Mouse (Mus musculus): ENCODE measurements around the gene Hist1h2bb.

Hist1h2bb gene

DNA sequence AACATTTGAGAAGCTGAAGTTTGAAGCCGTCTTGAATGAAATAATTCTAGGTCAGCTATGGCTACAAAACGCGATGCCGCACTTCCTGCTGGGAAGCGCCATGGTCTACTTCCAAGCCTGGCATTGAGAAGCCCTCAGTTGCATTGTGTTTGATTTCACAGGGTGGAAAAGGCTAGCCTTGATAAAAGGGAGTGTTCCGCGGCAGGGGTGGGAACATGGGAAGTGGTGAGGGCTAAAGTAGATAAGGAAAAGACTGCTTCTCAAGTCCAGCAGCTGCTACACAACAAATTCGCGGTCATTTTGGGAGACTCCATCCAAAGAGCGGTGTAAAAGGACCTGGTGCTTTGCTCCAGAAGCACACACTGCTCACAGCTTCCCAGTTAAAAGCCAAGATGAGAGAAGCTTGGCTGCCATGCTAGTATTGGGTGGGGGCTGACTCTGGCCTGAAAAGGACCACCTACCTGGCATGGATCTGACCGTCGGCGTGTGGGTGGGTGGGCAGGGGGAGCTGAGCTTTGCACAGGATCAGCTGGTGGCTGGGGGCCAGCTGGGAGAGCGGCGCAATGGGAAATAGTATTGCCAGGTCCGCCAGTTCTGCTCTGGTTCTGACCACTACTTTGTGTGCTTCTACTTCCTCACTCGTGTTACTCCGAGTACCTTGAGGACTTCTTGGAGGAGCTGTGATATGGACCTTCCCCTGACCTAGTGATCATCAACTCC lies 17.9 kb upstream of the Hist1h2bb start:
- no peak for DNase-seq (ENCODE audit: extremely low spot score)

DNA sequence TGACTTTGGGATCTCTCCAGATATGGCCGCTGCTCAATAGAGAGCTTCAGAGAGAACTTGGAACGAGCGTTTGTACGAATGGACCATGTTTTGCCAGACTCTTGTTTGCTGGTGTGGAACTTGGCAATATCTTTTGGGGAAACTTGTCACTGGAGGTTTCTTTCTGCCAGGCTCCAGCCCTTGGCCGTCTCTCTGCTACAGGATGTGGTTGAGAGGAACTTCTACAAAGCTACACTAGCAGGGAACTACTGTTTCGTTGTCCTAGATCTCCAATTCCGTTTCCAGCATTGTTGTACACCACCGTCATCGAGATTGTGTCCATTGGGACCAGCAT lies 17.4 kb upstream of the Hist1h2bb start:
- DNase-seq (ENCODE audit: extremely low spot score), result no peak

DNA sequence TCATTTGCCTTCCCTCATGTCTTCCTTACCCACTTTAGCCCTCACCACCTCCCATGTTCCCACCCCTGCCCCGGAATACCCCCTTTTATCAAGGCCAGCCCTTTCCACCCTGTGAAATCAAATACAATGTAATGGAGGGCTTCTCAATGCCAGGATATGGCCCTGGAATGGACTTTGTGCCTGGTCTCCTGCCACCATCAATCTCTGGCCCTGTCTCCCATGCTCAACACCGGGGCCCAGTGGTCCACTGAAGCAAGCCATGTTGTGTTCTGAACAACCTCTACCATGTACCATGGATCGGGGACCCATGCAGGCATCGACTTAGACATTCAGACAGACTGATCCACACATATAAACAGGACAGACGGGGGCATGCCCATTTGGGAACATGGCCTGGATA lies 16.8 kb upstream of the Hist1h2bb start:
- DNase-seq (ENCODE audit: extremely low spot score), result no peak

DNA sequence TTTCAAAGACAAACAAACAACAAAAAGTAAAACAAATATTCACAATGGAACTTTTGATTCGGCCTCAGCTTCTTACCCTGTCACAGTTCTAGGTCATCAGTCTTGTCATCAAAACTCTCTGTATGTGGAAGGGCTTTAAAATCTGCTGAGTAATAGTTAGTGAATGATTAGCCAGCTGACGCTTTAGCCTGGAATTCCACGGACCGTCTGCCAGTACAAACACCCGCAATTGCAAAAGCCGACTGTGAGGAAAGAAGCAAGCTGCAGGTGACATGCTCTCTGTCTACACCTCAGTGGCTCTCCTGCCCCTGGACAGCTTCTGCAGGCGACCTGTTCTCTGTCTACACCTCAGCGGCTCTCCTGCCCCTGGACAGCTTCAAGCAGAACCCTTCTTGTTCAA lies 16.1 kb upstream of the Hist1h2bb start:
- no peak for DNase-seq (ENCODE audit: extremely low spot score)

DNA sequence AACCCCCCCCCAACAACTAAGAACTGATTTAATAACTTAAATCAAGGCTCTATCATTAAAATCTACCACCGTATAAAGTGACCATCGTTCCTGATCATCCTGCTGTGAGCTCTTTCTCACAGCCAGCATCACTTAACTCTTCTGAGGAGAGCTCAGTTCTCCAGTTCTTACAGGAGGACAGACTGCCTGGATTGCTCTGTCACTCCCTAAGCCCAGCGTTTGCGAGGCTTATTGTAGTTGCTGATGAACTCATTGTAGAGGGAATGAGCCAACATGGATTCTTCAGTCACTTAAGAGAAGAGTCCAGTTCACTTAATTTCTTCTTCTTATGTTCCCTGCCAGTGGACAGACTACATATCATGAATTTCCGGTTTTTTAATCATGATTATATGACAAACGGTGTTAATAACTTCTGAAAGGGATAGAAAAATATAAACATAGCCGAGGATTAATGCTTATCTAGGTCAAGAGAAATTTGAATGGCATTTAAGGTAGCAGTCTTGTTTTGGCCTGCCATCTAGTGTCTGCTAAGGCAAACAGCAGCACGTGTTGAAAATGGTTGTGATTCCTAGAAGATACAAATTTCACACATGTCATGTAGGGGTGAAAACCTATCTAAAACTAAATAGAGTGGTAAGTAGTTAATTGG lies 14.3 kb upstream of the Hist1h2bb start:
- no peak for DNase-seq (ENCODE audit: extremely low spot score)

DNA sequence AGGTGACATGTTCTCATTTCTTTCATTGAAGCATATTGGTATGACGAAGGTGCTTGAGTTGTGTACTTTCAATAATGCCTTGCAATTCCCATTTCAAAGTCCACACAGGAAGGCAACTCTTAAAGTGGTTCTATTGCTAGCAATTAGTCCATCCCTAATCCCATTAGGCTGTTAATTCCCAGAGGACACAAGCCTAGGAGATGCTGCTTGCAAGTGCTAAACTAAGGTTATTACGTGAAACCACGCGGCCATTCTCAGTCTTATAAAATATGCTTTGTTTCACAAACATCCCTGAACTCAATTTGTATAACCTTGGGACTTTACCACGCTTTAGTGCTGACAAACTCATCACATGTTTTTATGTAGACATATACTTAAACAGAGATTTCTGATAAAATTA lies 9.4 kb upstream of the Hist1h2bb start:
- no peak for DNase-seq (ENCODE audit: extremely low spot score)

DNA sequence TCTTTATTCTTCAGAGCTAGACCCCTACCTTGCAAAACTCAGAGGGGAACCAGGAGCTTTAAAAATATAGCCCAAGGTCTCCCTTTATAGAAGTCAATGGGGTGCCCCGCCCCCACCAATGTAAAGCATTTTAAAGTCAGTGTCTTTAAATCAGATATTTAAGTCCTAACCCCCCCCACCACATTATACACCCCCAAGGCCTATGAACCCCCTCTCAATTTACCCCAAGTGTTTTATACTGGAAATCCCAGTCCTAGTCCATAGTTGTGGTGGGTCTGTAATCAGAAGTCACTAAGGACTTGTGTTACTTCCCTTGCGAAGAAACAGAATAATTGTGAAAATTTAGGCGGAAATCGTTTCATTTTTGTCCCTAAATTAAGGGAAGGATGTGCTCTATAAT lies 8.5 kb upstream of the Hist1h2bb start:
- DNase-seq (ENCODE audit: extremely low spot score), result peak; percentile 58

DNA sequence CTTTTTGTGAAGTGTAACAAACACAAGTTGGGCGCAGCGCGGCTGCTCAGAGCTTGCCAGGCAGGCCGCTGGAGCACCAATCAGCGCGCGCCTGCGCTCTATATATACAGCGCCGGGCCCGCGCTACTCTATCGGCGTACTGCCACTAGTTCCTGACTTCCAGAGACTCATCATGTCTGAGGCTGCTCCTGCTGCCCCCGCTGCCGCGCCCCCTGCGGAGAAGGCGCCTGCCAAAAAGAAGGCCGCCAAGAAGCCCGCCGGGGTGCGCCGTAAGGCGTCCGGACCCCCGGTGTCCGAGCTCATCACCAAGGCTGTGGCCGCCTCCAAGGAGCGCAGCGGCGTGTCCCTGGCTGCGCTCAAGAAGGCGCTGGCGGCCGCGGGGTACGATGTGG lies 7.9 kb upstream of the Hist1h2bb start, which contains the start of gene Hist1h1c:
Gene Hist1h1c, plus strand, starts transcription at position 132 of the 392 bp plus-strand sequence.
- DNase-seq (ENCODE audit: extremely low spot score), result peak; percentile 97

DNA sequence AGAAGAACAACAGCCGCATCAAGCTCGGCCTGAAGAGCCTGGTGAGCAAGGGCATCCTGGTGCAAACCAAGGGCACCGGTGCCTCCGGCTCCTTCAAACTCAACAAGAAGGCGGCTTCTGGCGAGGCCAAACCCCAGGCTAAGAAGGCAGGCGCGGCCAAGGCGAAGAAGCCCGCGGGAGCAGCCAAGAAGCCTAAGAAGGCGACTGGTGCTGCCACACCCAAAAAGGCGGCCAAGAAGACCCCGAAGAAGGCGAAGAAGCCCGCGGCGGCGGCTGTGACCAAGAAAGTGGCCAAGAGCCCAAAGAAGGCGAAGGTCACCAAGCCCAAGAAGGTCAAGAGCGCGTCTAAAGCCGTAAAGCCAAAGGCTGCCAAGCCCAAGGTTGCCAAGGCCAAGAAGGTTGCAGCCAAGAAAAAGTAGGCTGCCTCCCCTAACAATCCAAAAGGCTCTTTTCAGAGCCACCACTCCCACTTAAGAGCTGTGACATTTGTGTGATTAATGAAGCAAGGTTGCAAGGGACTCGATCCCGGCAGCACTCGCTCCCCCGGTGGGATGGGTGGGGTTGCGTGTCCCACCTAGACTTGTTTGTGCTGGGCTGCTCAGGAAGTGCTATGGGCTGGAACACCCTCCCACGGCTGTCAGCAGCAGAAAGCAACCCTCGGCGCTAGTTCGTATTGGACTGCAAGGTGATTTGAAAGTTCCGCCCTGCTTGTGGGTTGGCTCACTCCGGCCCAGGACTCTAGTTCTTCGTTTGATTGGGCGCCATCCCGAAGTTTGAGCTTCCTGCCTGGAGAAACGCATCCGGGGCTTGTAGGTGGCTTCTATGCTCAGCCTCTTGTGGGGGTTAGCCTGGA lies 7.2 kb upstream of the Hist1h2bb start:
- DNase-seq (ENCODE audit: extremely low spot score), result peak; percentile 95

DNA sequence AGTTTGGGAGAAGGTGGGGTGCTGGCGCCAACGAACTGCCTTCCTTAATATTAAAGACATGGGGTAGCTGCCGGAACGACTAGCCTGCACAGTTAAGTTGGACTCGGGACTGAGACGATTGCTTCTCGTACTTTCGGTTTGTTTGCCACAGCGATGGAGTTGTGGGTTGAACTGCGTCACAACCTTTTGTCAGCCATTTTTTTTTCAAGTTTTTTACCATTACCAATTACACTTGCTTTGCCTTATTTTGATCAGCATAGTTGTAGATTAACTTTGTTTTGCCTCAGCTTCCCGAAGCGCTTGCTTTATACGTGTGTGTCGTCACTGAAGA lies 6.6 kb upstream of the Hist1h2bb start:
- DNase-seq (ENCODE audit: extremely low spot score), result no peak

DNA sequence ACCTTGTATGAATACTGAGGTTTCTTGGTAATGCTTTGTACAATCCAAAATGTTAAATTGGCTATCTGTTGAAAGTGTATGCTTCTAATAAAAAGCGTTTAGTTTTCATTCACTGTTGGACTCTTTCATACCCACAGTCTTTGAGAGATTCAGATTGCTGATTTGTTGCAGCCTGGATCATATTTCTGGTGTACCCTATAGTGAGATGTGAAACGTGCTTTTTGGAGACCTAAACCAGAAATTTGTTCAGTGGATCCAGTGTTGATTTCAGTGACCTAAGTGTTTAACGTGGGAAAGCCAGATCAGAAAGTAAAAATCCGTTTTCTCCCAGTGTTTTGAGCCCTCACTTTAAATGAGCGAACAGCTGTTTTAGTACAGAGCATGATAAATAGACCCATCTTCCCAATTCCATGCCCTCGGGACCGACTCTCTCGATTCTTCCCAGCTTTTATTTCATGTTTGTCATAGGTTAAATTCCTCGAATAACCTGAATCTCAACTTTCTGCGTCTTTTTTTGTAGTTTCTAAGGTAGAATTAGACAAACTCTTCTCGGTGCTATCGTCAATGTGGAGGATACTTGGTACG lies 6.2 kb upstream of the Hist1h2bb start:
- no peak for DNase-seq (ENCODE audit: extremely low spot score)

DNA sequence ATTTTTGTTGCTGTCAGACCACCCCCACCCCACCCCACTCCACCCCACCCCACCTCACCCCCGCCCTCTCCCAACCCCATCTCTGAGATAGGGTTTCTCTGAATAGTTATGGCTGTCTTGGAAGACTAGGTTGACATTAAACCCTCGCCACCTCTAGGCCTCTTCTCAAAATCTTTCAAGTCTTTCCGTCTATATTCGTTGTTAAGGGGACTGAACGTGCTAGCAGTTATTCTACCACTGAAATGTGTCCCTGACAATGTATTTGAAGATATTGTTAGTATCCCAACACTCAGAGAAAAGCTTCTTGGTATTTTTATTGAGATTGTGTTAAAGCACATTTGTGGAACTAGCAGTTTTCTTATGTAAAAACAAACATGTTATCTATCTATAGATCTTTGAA lies 5.6 kb upstream of the Hist1h2bb start:
- DNase-seq (ENCODE audit: extremely low spot score), result no peak

DNA sequence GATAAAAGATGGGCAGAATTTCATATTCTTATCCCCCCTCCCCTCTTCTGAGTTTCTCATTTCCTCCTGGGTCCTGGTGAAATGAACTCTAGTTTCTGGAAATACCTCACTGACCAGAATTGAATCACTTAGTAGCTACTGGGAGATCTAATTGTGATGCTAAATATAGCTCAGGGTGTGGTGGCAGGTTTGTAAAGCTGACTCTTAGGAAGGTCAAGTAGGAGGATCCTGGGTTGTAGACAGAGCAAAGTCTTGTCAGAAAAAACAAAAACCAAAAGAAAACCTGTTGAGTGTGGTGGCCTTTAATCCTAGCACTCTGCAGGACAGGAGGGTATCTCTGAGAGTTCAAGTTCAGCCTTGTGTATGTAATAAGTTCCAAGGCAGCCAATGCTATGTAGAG lies 4.5 kb upstream of the Hist1h2bb start:
- no peak for DNase-seq (ENCODE audit: extremely low spot score)

DNA sequence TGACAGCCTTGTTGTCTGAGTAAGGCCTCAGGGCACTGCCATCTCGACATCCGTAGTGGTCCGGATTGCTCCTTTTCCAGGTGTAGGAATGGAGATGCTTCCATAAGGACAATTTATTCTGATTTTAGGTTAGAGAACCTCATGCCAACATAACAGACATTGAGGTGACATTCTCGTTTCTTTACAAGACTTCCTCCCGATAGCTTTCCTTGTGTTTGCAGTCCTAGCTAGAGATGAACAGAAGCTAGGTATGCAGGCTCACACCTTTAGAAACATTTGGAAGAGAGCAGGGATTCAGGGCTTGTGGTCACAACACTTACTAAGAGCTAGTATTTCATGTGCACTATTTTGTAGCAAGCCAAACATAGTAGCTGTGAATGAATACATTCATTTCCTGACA lies 3.3 kb upstream of the Hist1h2bb start:
- DNase-seq (ENCODE audit: extremely low spot score), result peak; percentile 38

DNA sequence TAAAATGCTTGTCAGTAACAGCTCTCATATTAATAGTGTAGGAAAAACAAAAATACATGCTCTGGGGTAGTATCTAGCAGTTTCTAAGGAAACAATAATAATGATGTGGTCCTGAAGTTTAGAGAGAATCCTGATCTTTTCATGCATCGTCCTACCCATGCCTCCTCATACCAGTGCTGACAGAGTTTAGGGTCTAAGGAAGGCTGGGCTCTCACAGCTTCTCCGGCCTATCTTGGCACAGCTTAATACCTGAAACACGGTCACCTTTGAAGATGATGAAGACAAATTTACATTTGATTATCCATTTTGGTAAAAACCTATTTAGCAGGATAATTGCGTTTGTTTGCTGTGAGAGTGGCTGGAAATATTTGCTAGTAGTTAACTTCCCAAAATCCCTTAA lies 2.6 kb upstream of the Hist1h2bb start:
- DNase-seq (ENCODE audit: extremely low spot score), result peak; percentile 62

DNA sequence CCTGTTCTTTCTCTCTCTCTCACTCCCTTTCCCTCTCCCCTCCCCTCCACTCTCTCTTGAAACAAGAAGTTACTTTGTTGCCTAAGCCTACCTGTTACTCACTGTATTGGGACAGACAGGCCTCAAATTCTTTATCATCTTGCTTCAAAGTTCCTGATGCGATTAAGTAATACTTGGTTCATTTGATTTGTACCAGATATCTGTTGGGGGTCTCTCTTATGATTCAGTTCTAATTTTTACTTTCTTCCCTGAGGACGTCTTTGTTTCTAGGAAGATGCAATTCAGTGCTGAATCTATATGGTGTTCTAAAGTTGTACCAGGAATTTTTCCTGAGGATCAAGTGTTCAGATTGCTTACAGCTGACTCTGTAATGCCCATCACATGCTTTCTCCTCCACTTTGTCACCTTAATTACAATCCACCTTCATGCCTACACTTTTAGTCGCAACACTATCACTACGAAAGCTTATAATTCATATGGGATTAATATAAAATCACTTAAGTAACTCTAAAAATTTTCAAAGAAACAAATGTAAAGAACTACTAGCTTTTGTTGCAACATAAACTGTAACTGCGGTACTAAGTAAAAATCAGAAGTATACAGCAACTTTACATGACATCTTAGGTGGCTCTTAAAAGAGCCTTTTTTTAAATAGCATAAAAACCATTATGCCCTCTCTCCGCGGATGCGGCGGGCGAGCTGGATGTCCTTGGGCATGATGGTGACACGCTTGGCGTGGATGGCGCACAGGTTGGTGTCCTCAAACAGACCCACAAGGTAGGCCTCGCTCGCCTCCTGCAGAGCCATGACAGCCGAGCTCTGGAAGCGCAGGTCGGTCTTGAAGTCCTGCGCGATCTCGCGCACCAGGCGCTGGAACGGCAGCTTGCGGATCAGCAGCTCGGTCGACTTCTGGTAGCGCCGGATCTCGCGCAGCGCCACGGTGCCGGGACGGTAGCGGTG lies 1.8 kb upstream of the Hist1h2bb start:
- DNase-seq (ENCODE audit: extremely low spot score), result peak; percentile 80

DNA sequence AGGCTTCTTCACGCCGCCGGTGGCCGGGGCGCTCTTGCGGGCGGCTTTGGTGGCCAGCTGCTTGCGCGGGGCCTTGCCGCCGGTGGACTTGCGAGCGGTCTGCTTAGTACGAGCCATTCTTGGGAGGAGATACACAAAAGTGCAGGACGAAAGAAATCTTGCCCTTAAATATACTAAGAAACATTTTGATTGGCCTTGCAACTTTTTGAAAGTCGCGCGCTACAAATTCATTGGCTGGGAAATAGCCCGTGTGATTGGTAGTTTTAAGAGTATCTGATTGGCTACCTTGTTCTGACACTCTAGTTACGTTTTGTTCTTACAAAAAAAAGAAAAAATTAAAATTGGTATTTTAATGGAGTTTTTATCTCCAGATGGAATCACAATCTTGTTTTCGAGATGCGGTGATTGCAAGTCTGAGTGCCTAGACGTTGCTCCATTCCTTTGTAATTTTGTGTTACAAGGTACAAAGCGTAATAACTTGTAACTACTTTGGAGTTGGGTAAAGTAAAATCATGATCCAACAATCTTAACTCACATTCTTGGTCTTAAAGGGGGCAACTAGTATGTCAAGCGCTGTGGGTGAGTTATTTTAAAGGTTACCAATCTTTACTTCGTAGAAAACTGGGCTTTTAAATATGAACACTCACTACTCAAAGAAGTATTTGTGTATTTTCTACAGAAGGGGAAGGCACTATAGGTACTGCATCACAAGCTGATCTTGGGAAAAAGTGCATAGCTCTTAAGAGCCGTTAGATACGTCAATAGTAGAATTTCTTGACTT lies 963 bp upstream of the Hist1h2bb start, which contains the start of gene Hist1h3c:
Gene Hist1h3c, minus strand, starts transcription at position 222 of the 781 bp plus-strand sequence.
- DNase-seq (ENCODE audit: extremely low spot score), result peak; percentile 91

DNA sequence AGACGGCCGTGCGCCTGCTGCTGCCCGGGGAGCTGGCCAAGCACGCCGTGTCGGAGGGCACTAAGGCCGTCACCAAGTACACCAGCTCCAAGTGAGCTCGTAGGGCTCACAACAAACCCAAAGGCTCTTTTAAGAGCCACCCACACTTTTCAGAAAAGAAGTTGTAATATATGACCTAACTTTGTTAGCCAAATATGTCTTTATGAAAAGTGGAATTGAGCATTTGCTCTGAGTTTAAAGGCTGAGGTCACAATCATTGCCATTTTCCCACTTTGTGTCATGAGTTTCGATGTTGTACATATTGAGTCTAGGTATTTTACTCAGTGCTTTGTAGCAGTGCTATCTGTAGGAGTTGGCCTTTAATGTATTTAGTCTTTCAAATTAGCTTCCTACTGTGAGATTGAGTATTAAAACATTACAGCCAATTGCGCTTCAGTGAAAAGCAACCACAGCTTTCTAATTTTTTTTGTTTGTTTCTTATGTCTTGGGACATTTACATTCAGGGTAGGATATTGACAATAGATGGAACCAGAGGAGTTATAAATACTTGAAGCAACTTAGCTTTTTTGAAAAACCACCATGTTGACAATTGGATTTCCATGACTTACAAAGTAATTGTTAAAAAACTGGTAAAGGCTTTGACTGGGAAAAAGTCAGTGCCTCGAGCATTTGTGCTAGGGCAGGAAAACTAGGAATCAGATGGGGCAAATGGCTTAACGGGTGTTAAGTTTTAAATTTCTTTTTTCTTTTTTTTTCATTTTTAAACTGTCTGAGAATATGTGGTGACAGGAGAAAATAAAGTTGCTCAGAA lies 752 bp downstream of the Hist1h2bb start:
- DNase-seq (ENCODE audit: extremely low spot score), result peak; percentile 72

DNA sequence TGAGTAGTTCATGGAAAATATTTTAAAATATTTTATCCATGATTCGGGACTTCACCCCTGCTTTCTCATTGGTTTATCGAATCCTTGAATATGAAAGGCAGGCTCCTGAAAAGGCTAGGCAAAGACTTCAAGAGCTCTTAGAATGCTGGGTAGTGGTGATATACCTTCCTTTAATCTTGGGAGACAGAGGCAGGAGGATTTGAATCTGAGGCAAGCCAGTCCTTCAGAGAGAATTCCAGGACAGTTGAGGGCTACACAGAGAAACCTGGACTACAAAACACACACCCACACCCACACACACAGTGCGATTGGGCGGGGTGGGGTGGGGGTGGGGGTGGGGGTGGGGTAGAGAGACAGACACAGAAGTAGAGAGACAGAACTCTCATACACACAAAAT lies 1.4 kb downstream of the Hist1h2bb start:
- peak; percentile 68 for DNase-seq (ENCODE audit: extremely low spot score)
